Mouse (Mus musculus) erythroblast, embryonic 14.5 days (primary cell): Measurements from ENCODE around the gene Ptcd1.

Source experiments
- GATA1 ChIP-seq: IDR thresholded peaks from 2 replicates; pipeline ENCODE4 v1.6.1; 2012; ENCODE audit warnings: low read length, inconsistent platforms, mixed read lengths
- TAL1 ChIP-seq: IDR thresholded peaks from 3 replicates; pipeline ENCODE4 v1.6.1; 2012; ENCODE audit warnings: low read length, inconsistent platforms, mixed read lengths

GRCm38 (mm10) chr5:145130191-145130590 is 36.7 kb downstream of the Ptcd1 start:
- no peak for TF ChIP-seq GATA1
- TF ChIP-seq TAL1 = no peak
